Mouse (Mus musculus): ENCODE data around the gene Magi3. TPM values are rescaled to one million over a fixed set of nuclear protein-coding genes. Genes with fewer than 3 reads are reported as not detected.

The Magi3 gene
- polyA plus RNA-seq, 1 experiment: 5.3 TPM

GRCm38 (mm10) chr3:104189823-104190222, 30.4 kb downstream of the Magi3 start:
- Histone ChIP-seq H3K4me3 (ENCODE audit: insufficient read depth, poor library complexity, severe bottlenecking) (no peak overlapping the region), H3ac (ENCODE audit: control insufficient read depth, insufficient read length, low read depth) (no peak overlapping the region), H3K79me2 (ENCODE audit: control insufficient read depth, insufficient read depth) (peaks cover 45% of the 10 kb centered on the region), H3K27me3 (ENCODE audit: control insufficient read depth, insufficient read depth, insufficient read length) (no peaks in the 10 kb centered on the region), H3K79me3 (ENCODE audit: low read depth) (peaks cover 19% of the 10 kb centered on the region), H3K36me3 (ENCODE audit: control insufficient read depth, insufficient read depth) (no peaks in the 10 kb centered on the region)
- no peak for TF ChIP-seq MAX (IDR thresholded peaks at IDR 0.05)

GRCm38 (mm10) chr3:104189234-104189633, 30.9 kb downstream of the Magi3 start:
- no peaks in the 10 kb centered on the region for H3K27me3 ChIP-seq (ENCODE audit: control insufficient read depth, insufficient read depth, insufficient read length)
- no peaks in the 10 kb centered on the region for H3K36me3 ChIP-seq (ENCODE audit: control insufficient read depth, insufficient read depth)
- TF ChIP-seq FOSL1 (IDR thresholded peaks at IDR 0.05; ENCODE audit: insufficient read depth, low read length, poor library complexity, severe bottlenecking) (no peak), CEBPB (IDR thresholded peaks at IDR 0.05; ENCODE audit: low read depth) (no peak), MYOD1 (IDR thresholded peaks at IDR 0.05; ENCODE audit: control insufficient read depth, insufficient read length, low read depth) (no peak), MYOG (IDR thresholded peaks at IDR 0.05; ENCODE audit: control insufficient read depth, extremely low read depth, insufficient read length) (no peak), MAX (IDR thresholded peaks at IDR 0.05) (no peak), USF1 (IDR thresholded peaks at IDR 0.05; ENCODE audit: low read depth) (no peak), CTCF (IDR thresholded peaks at IDR 0.05; ENCODE audit: control insufficient read depth, insufficient read depth, insufficient read length) (no peak)
- no peak overlapping the region for H3ac ChIP-seq (ENCODE audit: control insufficient read depth, insufficient read length, low read depth)
- peaks cover 19% of the 10 kb centered on the region for H3K79me3 ChIP-seq (ENCODE audit: low read depth)
- peaks cover 45% of the 10 kb centered on the region for H3K79me2 ChIP-seq (ENCODE audit: control insufficient read depth, insufficient read depth)
- H3K4me3 ChIP-seq (ENCODE audit: insufficient read depth, poor library complexity, severe bottlenecking): no peak overlapping the region

DNA sequence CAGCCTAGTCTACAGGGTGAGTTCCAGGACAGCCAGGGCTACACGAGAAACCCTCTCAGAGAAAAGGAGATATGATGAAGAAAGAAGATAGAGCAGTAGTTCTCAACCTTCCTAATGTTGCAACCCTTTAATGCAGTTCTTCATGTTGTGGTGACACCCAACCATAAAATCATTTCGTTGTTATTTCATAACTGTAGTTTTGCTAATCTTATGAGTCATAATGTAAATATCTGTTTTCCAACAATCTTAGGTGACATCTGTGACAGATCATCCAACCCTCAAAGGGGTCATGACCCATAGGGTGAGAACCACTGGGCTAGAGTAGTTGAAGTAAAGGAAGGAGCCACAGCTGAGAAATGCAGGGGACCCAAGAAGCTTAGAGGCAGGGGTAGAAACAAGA, 35.9 kb downstream of the Magi3 start:
- Histone ChIP-seq H3K36me3 (ENCODE audit: control insufficient read depth, insufficient read depth) (no peaks in the 10 kb centered on the region), H3ac (ENCODE audit: control insufficient read depth, insufficient read length, low read depth) (no peak overlapping the region), H3K4me3 (ENCODE audit: insufficient read depth, poor library complexity, severe bottlenecking) (no peak overlapping the region), H3K27me3 (ENCODE audit: control insufficient read depth, insufficient read depth, insufficient read length) (no peaks in the 10 kb centered on the region), H3K79me3 (ENCODE audit: low read depth) (peaks cover 14% of the 10 kb centered on the region), H3K79me2 (ENCODE audit: control insufficient read depth, insufficient read depth) (peaks cover 76% of the 10 kb centered on the region)
- TF ChIP-seq FOSL1 (IDR thresholded peaks at IDR 0.05; ENCODE audit: insufficient read depth, low read length, poor library complexity, severe bottlenecking) (peak; percentile 36), USF1 (IDR thresholded peaks at IDR 0.05; ENCODE audit: low read depth) (no peak), MYOD1 (IDR thresholded peaks at IDR 0.05; ENCODE audit: control insufficient read depth, insufficient read length, low read depth) (peak; percentile 35), CEBPB (IDR thresholded peaks at IDR 0.05; ENCODE audit: low read depth) (peak; percentile 88), MAX (IDR thresholded peaks at IDR 0.05) (no peak), CTCF (IDR thresholded peaks at IDR 0.05; ENCODE audit: control insufficient read depth, insufficient read depth, insufficient read length) (no peak)

DNA sequence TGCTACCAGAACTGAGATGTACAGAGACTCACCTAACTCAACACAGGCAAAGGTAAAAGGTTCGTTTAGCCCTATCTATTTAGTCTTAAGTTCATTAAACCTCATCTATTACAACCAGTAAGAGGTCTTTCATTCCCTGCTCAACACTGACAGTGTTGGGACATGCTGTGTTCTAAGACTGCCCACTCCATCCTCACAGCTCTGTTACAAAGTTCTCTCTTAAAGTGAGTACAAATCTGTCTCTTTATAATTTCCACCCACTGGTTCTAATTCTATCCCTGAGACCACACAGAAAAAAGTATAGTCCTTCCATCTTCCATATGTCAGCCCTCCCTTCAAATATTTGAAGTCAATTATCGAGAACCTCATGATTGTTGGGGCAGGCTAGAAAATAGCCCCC, 36.5 kb downstream of the Magi3 start:
- Histone ChIP-seq H3K36me3 (ENCODE audit: control insufficient read depth, insufficient read depth) (peaks cover 3% of the 10 kb centered on the region), H3K79me3 (ENCODE audit: low read depth) (peaks cover 14% of the 10 kb centered on the region), H3K27me3 (ENCODE audit: control insufficient read depth, insufficient read depth, insufficient read length) (no peaks in the 10 kb centered on the region), H3K79me2 (ENCODE audit: control insufficient read depth, insufficient read depth) (peaks cover 76% of the 10 kb centered on the region), H3ac (ENCODE audit: control insufficient read depth, insufficient read length, low read depth) (no peak overlapping the region), H3K4me3 (ENCODE audit: insufficient read depth, poor library complexity, severe bottlenecking) (no peak overlapping the region)
- no peak for TF ChIP-seq FOSL1 (IDR thresholded peaks at IDR 0.05; ENCODE audit: insufficient read depth, low read length, poor library complexity, severe bottlenecking)
- no peak for TF ChIP-seq MAX (IDR thresholded peaks at IDR 0.05)
- no peak for TF ChIP-seq MYOG (IDR thresholded peaks at IDR 0.05; ENCODE audit: control insufficient read depth, extremely low read depth, insufficient read length)
- no peak for TF ChIP-seq CTCF (IDR thresholded peaks at IDR 0.05; ENCODE audit: control insufficient read depth, insufficient read depth, insufficient read length)
- no peak for TF ChIP-seq USF1 (IDR thresholded peaks at IDR 0.05; ENCODE audit: low read depth)
- TF ChIP-seq CEBPB (IDR thresholded peaks at IDR 0.05; ENCODE audit: low read depth): no peak
- no peak for TF ChIP-seq MYOD1 (IDR thresholded peaks at IDR 0.05; ENCODE audit: control insufficient read depth, insufficient read length, low read depth)

DNA sequence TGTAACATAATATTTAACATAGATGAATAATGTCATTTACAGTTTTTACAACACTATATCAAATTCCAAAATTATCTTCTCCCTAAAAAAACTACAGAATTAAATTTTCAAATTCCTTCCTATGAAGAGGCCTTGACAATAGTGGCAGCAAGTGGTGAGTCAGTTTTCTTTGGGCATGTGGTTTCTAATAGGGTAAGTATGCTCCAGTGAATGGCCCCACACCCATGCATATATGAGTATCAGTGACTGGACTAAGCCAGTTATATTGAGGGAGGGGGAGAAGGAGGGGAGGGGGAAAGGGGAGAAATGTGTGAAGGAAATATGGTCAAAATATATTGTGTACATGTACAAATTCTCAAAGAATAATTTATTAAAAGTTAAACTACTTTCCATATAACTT, 37.5 kb downstream of the Magi3 start:
- Histone ChIP-seq H3K79me3 (ENCODE audit: low read depth) (peaks cover 14% of the 10 kb centered on the region), H3K27me3 (ENCODE audit: control insufficient read depth, insufficient read depth, insufficient read length) (no peaks in the 10 kb centered on the region), H3K4me3 (ENCODE audit: insufficient read depth, poor library complexity, severe bottlenecking) (no peak overlapping the region), H3K79me2 (ENCODE audit: control insufficient read depth, insufficient read depth) (peaks cover 68% of the 10 kb centered on the region), H3ac (ENCODE audit: control insufficient read depth, insufficient read length, low read depth) (no peak overlapping the region), H3K36me3 (ENCODE audit: control insufficient read depth, insufficient read depth) (peaks cover 7% of the 10 kb centered on the region)
- TF ChIP-seq FOSL1 (IDR thresholded peaks at IDR 0.05; ENCODE audit: insufficient read depth, low read length, poor library complexity, severe bottlenecking) (no peak), MYOD1 (IDR thresholded peaks at IDR 0.05; ENCODE audit: control insufficient read depth, insufficient read length, low read depth) (no peak), USF1 (IDR thresholded peaks at IDR 0.05; ENCODE audit: low read depth) (peak; percentile 10), CEBPB (IDR thresholded peaks at IDR 0.05; ENCODE audit: low read depth) (no peak), MAX (IDR thresholded peaks at IDR 0.05) (no peak)

DNA sequence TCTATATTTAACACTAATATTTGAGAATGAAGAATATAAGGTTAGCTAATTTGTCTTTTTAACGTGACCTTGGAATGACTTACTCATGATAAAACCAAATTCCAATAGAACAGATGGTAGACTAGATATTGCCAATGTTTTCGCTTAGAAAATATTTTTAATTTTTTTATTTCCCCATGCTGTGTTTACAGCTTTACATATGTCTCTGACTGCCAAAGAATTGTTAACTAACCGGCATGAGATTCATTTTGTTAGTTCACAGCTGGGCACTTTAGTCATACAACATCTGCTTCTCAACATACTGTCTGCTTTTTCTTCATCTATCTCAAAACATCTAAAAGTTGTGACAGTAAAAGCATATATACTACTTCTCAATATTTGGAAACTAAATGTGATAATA, 58.8 kb downstream of the Magi3 start:
- TF ChIP-seq CEBPB (IDR thresholded peaks at IDR 0.05; ENCODE audit: low read depth) (no peak), MAX (IDR thresholded peaks at IDR 0.05) (no peak), FOSL1 (IDR thresholded peaks at IDR 0.05; ENCODE audit: insufficient read depth, low read length, poor library complexity, severe bottlenecking) (no peak), MYOG (IDR thresholded peaks at IDR 0.05; ENCODE audit: control insufficient read depth, extremely low read depth, insufficient read length) (no peak), MYOD1 (IDR thresholded peaks at IDR 0.05; ENCODE audit: control insufficient read depth, insufficient read length, low read depth) (no peak), CTCF (IDR thresholded peaks at IDR 0.05; ENCODE audit: control insufficient read depth, insufficient read depth, insufficient read length) (no peak), USF1 (IDR thresholded peaks at IDR 0.05; ENCODE audit: low read depth) (no peak)
- no peak overlapping the region for H3ac ChIP-seq (ENCODE audit: control insufficient read depth, insufficient read length, low read depth)

More for the DNA sequence above, 58.8 kb downstream of the Magi3 start:
- Histone ChIP-seq H3K79me3 (ENCODE audit: low read depth) (peaks cover 9% of the 10 kb centered on the region), H3K79me2 (ENCODE audit: control insufficient read depth, insufficient read depth) (peaks cover 5% of the 10 kb centered on the region), H3K36me3 (ENCODE audit: control insufficient read depth, insufficient read depth) (no peaks in the 10 kb centered on the region), H3K27me3 (ENCODE audit: control insufficient read depth, insufficient read depth, insufficient read length) (no peaks in the 10 kb centered on the region), H3K4me3 (ENCODE audit: insufficient read depth, poor library complexity, severe bottlenecking) (no peak overlapping the region)
